Comparison of ENCODE assay signal across 28 mouse cellular contexts in genomic region chr17:65941275-65941674, GRCm38 (mm10). TPM values are rescaled to one million over a fixed set of nuclear protein-coding genes. Genes with fewer than 3 reads are reported as not detected.
DNase-seq lines count a peak whose midpoint lies in the region; ATAC-seq lines count a peak whose summit lies in the region.
"Had no signal": no experiment of that assay in that cellular context is flagged by ENCODE, and none has a peak within 500 bp of the region (broad histone marks: within the 10 kb centered on the region; RNA-seq: fewer than 3 reads in every experiment).

No protein-coding gene starts in this region.

- H3K9ac ChIP-seq in kidney, embryonic 16.5 days (replicated peaks; ENCODE audit: low read length) = no peak overlapping the region
- H3K9ac ChIP-seq in forebrain, embryonic 13.5 days = no peak overlapping the region
- no peak overlapping the region for H3K9ac ChIP-seq in midbrain, embryonic 15.5 days
- H3K9ac ChIP-seq: embryonic facial prominence, embryonic 13.5 days; hindbrain, embryonic 14.5 days had no signal

- peaks cover 56% of the 10 kb centered on the region for H3K4me1 ChIP-seq in kidney, embryonic 16.5 days (ENCODE audit: insufficient read depth, low read length)
- no peaks in the 10 kb centered on the region for H3K4me1 ChIP-seq in forebrain, embryonic 13.5 days
- 0 out of 2 replicates have a peak, but pooled peaks cover 8% of the 10 kb centered on the region for H3K4me1 ChIP-seq in midbrain, embryonic 15.5 days

- H3K9me3 ChIP-seq in kidney, embryonic 16.5 days (ENCODE audit: low read length) = peaks cover 5% of the 10 kb centered on the region; the same call in 1 of the 2 replicates
- H3K9me3 ChIP-seq in forebrain, embryonic 13.5 days (replicated peaks) = no peaks in the 10 kb centered on the region
- no peaks in the 10 kb centered on the region for H3K9me3 ChIP-seq in midbrain, embryonic 15.5 days
- H3K9me3 ChIP-seq: embryonic facial prominence, embryonic 13.5 days; G1E had no signal

- DNase-seq in kidney, adult 9 months = no peak
- DNase-seq in ES-CJ7 (ENCODE audit: low read depth, low spot score) = peak; percentile 27
- DNase-seq in splenic B cell, adult 2 months (ENCODE audit: low read depth, low spot score) = peak; percentile 25
- DNase-seq in cerebellum, adult 9-11 months = no peak
- DNase-seq: adrenal gland, adult 8-10 months; cerebellum, adult 11-12 months; cerebellum, postnatal 36 days; embryo, embryonic 11 days; gastrocnemius, adult 2 months; heart, postnatal 4 days; kidney, postnatal 36 days; layer of hippocampus, adult 9-11 months; lung, postnatal 4 days; right cerebral cortex, postnatal 4 days had no signal

- WGBS in kidney, embryonic 16.5 days = 78% methylated on average over 6 of the region's 6 CpGs
- 88% methylated on average over 6 of the region's 6 CpGs for WGBS in forebrain, embryonic 13.5 days
- whole genome bisulfite sequencing in midbrain, embryonic 15.5 days = 89% methylated on average over 6 of the region's 6 CpGs

- no peak overlapping the region for H3K4me3 ChIP-seq in kidney, embryonic 16.5 days (ENCODE audit: low read length)
- no peak overlapping the region for H3K4me3 ChIP-seq in forebrain, embryonic 13.5 days
- no peak overlapping the region for H3K4me3 ChIP-seq in midbrain, embryonic 15.5 days
- H3K4me3 ChIP-seq: embryonic facial prominence, embryonic 13.5 days; erythroblast, embryonic 14.5 days; gastrocnemius, adult 2 months; left cerebral cortex, adult 2 months; myocyte had no signal

- H3K36me3 ChIP-seq in kidney, embryonic 16.5 days (ENCODE audit: insufficient read depth, low read length) = peaks cover 16% of the 10 kb centered on the region
- H3K36me3 ChIP-seq in splenic B cell, adult 2 months (ENCODE audit: control insufficient read depth, insufficient read depth, low read length, poor library complexity, severe bottlenecking) = no peaks in the 10 kb centered on the region
- H3K36me3 ChIP-seq in forebrain, embryonic 13.5 days (ENCODE audit: poor library complexity, severe bottlenecking) = peaks cover 60% of the 10 kb centered on the region
- H3K36me3 ChIP-seq in midbrain, embryonic 15.5 days (replicated peaks) = peaks cover 3% of the 10 kb centered on the region; the same call in 1 of the 2 replicates

- ATAC-seq in kidney, embryonic 16.5 days (ENCODE audit: low FRiP score, low TSS enrichment) = no peak
- ATAC-seq in forebrain, embryonic 13.5 days = no peak
- no peak for ATAC-seq in midbrain, embryonic 15.5 days (replicated peaks)
- ATAC-seq: activated CD4-positive, CD25-positive, alpha-beta regulatory T cell, adult 4 months; forebrain, embryonic 14.5 days; inflammation-experienced regulatory T-cells, adult 6 months; midbrain, embryonic 16.5 days; Patski had no signal

- no peaks in the 10 kb centered on the region for H3K27me3 ChIP-seq in kidney, embryonic 16.5 days (ENCODE audit: insufficient read depth, low read length)
- no peaks in the 10 kb centered on the region for H3K27me3 ChIP-seq in splenic B cell, adult 2 months (ENCODE audit: control insufficient read depth, insufficient read depth, low read length, poor library complexity, severe bottlenecking)
- H3K27me3 ChIP-seq in forebrain, embryonic 13.5 days = no peaks in the 10 kb centered on the region
- no peaks in the 10 kb centered on the region for H3K27me3 ChIP-seq in midbrain, embryonic 15.5 days (replicated peaks)
- H3K27me3 ChIP-seq: embryonic facial prominence, embryonic 13.5 days; Patski had no signal

- no peak overlapping the region for H3K4me2 ChIP-seq in kidney, embryonic 16.5 days (replicated peaks; ENCODE audit: low read depth, low read length)
- no peak overlapping the region for H3K4me2 ChIP-seq in forebrain, embryonic 13.5 days
- no peak overlapping the region for H3K4me2 ChIP-seq in midbrain, embryonic 15.5 days
- H3K4me2 ChIP-seq: embryonic facial prominence, embryonic 13.5 days; hindbrain, embryonic 14.5 days had no signal

- peak overlapping the region; percentile 43 for H3K27ac ChIP-seq in kidney, embryonic 16.5 days (ENCODE audit: low read length)
- H3K27ac ChIP-seq in forebrain, embryonic 13.5 days = no peak overlapping the region
- no peak overlapping the region for H3K27ac ChIP-seq in midbrain, embryonic 15.5 days
- H3K27ac ChIP-seq: embryonic facial prominence, embryonic 13.5 days; hindbrain, embryonic 14.5 days; left cerebral cortex, adult 2 months had no signal

RNA-seq across cellular contexts. Expression of gene Twsg1, which starts 9.8 kb away (rescaled TPM):
- 131 and 136 TPM in 2 replicates for polyA plus RNA-seq in kidney, embryonic 16.5 days (2015; fragmentation: Nextera tagmentation; extraction: Ambion mirVana)
- polyA plus RNA-seq in forebrain, embryonic 13.5 days (2015; fragmentation: Nextera tagmentation; extraction: Ambion mirVana) = 75.2 and 84.1 TPM in 2 replicates
- polyA plus RNA-seq in midbrain, embryonic 15.5 days (2015; fragmentation: Nextera tagmentation; extraction: Ambion mirVana) = 56.8 and 59.1 TPM in 2 replicates

RNA-seq across cellular contexts. Expression of gene Ralbp1, which starts 55.7 kb away (rescaled TPM):
- 68.7 and 71.0 TPM in 2 replicates for polyA plus RNA-seq in kidney, embryonic 16.5 days (2015; fragmentation: Nextera tagmentation; extraction: Ambion mirVana)
- 56.9 and 58.4 TPM in 2 replicates for polyA plus RNA-seq in forebrain, embryonic 13.5 days (2015; fragmentation: Nextera tagmentation; extraction: Ambion mirVana)
- 57.6 and 67.4 TPM in 2 replicates for polyA plus RNA-seq in midbrain, embryonic 15.5 days (2015; fragmentation: Nextera tagmentation; extraction: Ambion mirVana)

Comparison
In these comparisons a context has a peak if more than half of its experiments do, and no peak if none do; other contexts are left out.
1. DNase-seq: peak in ES-CJ7 (single experiment) and splenic B cell, adult 2 months (single experiment); none in kidney, adult 9 months (single experiment) and cerebellum, adult 9-11 months (single experiment).